ENCODE assay signal across 12 mouse cellular contexts in the genomic region with DNA sequence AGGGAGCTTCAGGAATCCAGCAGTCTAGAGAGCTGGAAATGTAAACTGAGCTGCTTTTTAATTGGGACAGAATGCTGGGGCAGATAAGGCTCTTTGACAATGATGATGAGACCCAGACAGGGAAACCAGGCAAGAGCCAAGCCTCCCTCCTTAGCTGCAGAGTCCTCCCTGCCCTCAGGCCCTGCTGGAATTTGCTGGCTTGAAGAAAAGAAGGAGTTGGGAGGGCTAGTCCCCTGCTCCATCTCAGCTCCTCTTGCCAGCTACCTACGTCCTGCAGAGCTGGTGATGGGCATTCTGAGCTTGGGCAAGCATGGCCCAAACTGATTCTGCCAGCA. TPM values are rescaled to one million over a fixed set of nuclear protein-coding genes. Genes with fewer than 3 reads are reported as not detected.
DNase-seq lines count a peak whose midpoint lies in the region; ATAC-seq lines count a peak whose summit lies in the region.
"Had no signal": no experiment of that assay in that cellular context is flagged by ENCODE, and none has a peak within 500 bp of the region (broad histone marks: within the 10 kb centered on the region; RNA-seq: fewer than 3 reads in every experiment).

No protein-coding gene starts in this region.

- peak; percentile 44 for DNase-seq in embryo, embryonic 10 days (ENCODE audit: low spot score)
- DNase-seq in embryo, embryonic 9.5 days (ENCODE audit: extremely low spot score), result no peak
- peak; percentile 50 for DNase-seq in kidney, postnatal 10 days
- DNase-seq in kidney, adult 18-20 months, result no peak
- DNase-seq in embryonic facial prominence, embryonic 11.5 days (ENCODE audit: low spot score), result peak; percentile 44
- DNase-seq in adrenal gland, postnatal 36 days, result no peak
- DNase-seq: adrenal gland, adult 2 months; cerebellum, postnatal 14 days had no signal

- no peaks in the 10 kb centered on the region for H3K9me3 ChIP-seq in embryonic facial prominence, embryonic 11.5 days (replicated peaks; ENCODE audit: control insufficient read depth, low read length)
- no peaks in the 10 kb centered on the region for H3K9me3 ChIP-seq in intestine, embryonic 16.5 days (ENCODE audit: control insufficient read depth, low read length)
- H3K9me3 ChIP-seq: megakaryocyte, embryonic 14.5 days had no signal

- no peak; the same call in 1 of the 2 replicates for ATAC-seq in embryonic facial prominence, embryonic 11.5 days (replicated peaks; ENCODE audit: insufficient number of reproducible peaks, low FRiP score, low TSS enrichment, low read depth)
- ATAC-seq in intestine, embryonic 16.5 days, result 0 out of 2 replicates have a peak, but pooled peaks have one; percentile 3
- ATAC-seq in monocyte, adult 5-6 weeks (replicated peaks; ENCODE audit: insufficient number of reproducible peaks, low FRiP score, low TSS enrichment, poor library complexity, severe bottlenecking), result no peak

- 40% methylated on average over 1 of the region's 1 CpGs for WGBS in embryonic facial prominence, embryonic 11.5 days
- WGBS in intestine, embryonic 16.5 days, result 32% methylated on average over 1 of the region's 1 CpGs

- H3K27me3 ChIP-seq in embryonic facial prominence, embryonic 11.5 days (ENCODE audit: control insufficient read depth, insufficient read depth, low read length), result no peaks in the 10 kb centered on the region
- no peaks in the 10 kb centered on the region for H3K27me3 ChIP-seq in intestine, embryonic 16.5 days (replicated peaks; ENCODE audit: control insufficient read depth, insufficient read depth, low read length)

- H3K9ac ChIP-seq in embryonic facial prominence, embryonic 11.5 days (replicated peaks; ENCODE audit: low read length), result no peak overlapping the region
- H3K9ac ChIP-seq in intestine, embryonic 16.5 days (ENCODE audit: low read depth, low read length), result peak overlapping the region; percentile 30; the same call in 1 of the 2 replicates

- H3K4me1 ChIP-seq in embryonic facial prominence, embryonic 11.5 days (ENCODE audit: control insufficient read depth, insufficient read depth, low read length), result peaks cover 6% of the 10 kb centered on the region; the same call in 1 of the 2 replicates
- H3K4me1 ChIP-seq in intestine, embryonic 16.5 days (ENCODE audit: control insufficient read depth, insufficient read depth, low read length), result peaks cover 72% of the 10 kb centered on the region

- H3K36me3 ChIP-seq in embryonic facial prominence, embryonic 11.5 days (replicated peaks; ENCODE audit: control insufficient read depth, insufficient read depth, low read depth, low read length), result no peaks in the 10 kb centered on the region
- no peaks in the 10 kb centered on the region for H3K36me3 ChIP-seq in intestine, embryonic 16.5 days (ENCODE audit: control insufficient read depth, insufficient read depth, low read length)

- H3K4me3 ChIP-seq in embryonic facial prominence, embryonic 11.5 days (ENCODE audit: low read depth, low read length), result no peak overlapping the region
- no peak overlapping the region for H3K4me3 ChIP-seq in intestine, embryonic 16.5 days (ENCODE audit: low read length)
- H3K4me3 ChIP-seq: megakaryocyte, embryonic 14.5 days had no signal

- no peak overlapping the region for H3K27ac ChIP-seq in embryonic facial prominence, embryonic 11.5 days (replicated peaks; ENCODE audit: low read depth, low read length)
- peak overlapping the region; percentile 83 for H3K27ac ChIP-seq in intestine, embryonic 16.5 days (ENCODE audit: low read length)

- no peak overlapping the region for H3K4me2 ChIP-seq in embryonic facial prominence, embryonic 11.5 days (ENCODE audit: low read depth, low read length)
- H3K4me2 ChIP-seq in intestine, embryonic 16.5 days (ENCODE audit: low read depth, low read length), result peak overlapping the region; percentile 8; the same call in 1 of the 2 replicates

RNA-seq across cellular contexts. Expression of a gene that starts 56.1 kb away (rescaled TPM):
- polyA plus RNA-seq in embryonic facial prominence, embryonic 11.5 days (2014; fragmentation: Nextera tagmentation; extraction: Ambion mirVana), result not detected in 2 replicates
- polyA plus RNA-seq in intestine, embryonic 16.5 days (2015; fragmentation: Nextera tagmentation; extraction: Ambion mirVana), result 34.8 and 45.4 TPM in 2 replicates
- total RNA-seq in adrenal gland, postnatal 36 days (2021), result 1 to 10 TPM; 1.7 to 2.0 TPM
- not detected in 3 replicates for total RNA-seq in monocyte, adult 5-6 weeks (2017)
- total RNA-seq: MEL had no signal
- polyA plus RNA-seq: adrenal gland, adult 2 months had no signal

Comparison
In these comparisons a context has a peak if more than half of its experiments do, and no peak if none do; other contexts are left out.
1. DNase-seq: peak in embryo, embryonic 10 days (single experiment), kidney, postnatal 10 days (single experiment) and embryonic facial prominence, embryonic 11.5 days (single experiment); none in embryo, embryonic 9.5 days (single experiment), kidney, adult 18-20 months (single experiment) and adrenal gland, postnatal 36 days (0 of 2).